Mouse (Mus musculus) forebrain, embryonic 15.5 days (tissue): ENCODE results near the gene Ccnc. TPM values are rescaled to one million over a fixed set of nuclear protein-coding genes. Genes with fewer than 3 reads are reported as not detected.
A peak's percentile ranks its signal among the peaks of the same experiment; 100 is the strongest.
"Not testable (repeated sequence)": the region's sequence is repeated elsewhere in the genome, so short reads cannot be mapped to it uniquely, and the experiment has no call there.

Source experiments
- ATAC-seq: fragments of 200-750 bp; cut with Nextera tagmentation; replicated peaks from 2 replicates; pipeline ENCODE4 v1.8.0; 2017; ENCODE audit warnings: mild to moderate bottlenecking, moderate TSS enrichment, moderate library complexity
- H3K27ac ChIP-seq: fragments of 300-500 bp; sonication (generic); replicated peaks from 2 replicates; pipeline ENCODE4 v1.5.1; 2015; ENCODE audit warnings: mild to moderate bottlenecking, inconsistent platforms
- H3K27me3 ChIP-seq: fragments of 300-500 bp; sonication (generic); 2 replicates; pipeline ENCODE4 v1.6.1; 2015; ENCODE audit warnings: inconsistent platforms
- H3K36me3 ChIP-seq: fragments of 300-500 bp; sonication (generic); 2 replicates; pipeline ENCODE4 v1.6.1; 2015; ENCODE audit warnings: mild to moderate bottlenecking, inconsistent platforms
- H3K4me1 ChIP-seq: fragments of 300-500 bp; sonication (generic); 2 replicates; pipeline ENCODE4 v1.6.1; 2015; ENCODE audit warnings: inconsistent platforms
- H3K4me2 ChIP-seq: fragments of 300-500 bp; sonication (generic); replicated peaks from 2 replicates; pipeline ENCODE4 v1.6.1; 2015; ENCODE audit warnings: mild to moderate bottlenecking, inconsistent platforms
- H3K4me3 ChIP-seq: fragments of 300-500 bp; sonication (generic); 2 replicates; pipeline ENCODE4 v1.5.1; 2015; ENCODE audit warnings: mild to moderate bottlenecking, inconsistent platforms
- H3K9ac ChIP-seq: fragments of 300-500 bp; sonication (generic); replicated peaks from 2 replicates; pipeline ENCODE4 v1.6.1; 2015; ENCODE audit warnings: mild to moderate bottlenecking, inconsistent platforms
- H3K9me3 ChIP-seq: fragments of 300-500 bp; sonication (generic); 2 replicates; pipeline ENCODE4 v1.6.1; 2016; ENCODE audit warnings: inconsistent platforms
- WGBS: fragments of 180-500 bp; shearing (Covaris S2); methylation state at CpG from one replicate; pipeline ENCODE4 v1.1.7; 2015; ENCODE audit warnings: mixed read lengths; 5-methylcytosine and 5-hydroxymethylcytosine counted together
- polyA plus RNA-seq: library from polyadenylated mRNA; unstranded; fragments of >200 nt; fragmentation: Nextera tagmentation; extraction: Ambion mirVana; gene quantifications from 2 replicates; pipeline ENCODE4 v1.2.1, GENCODE M21; 2015

The Ccnc gene
- polyA plus RNA-seq, 1 experiment from 2014 or later = 72.7 TPM

DNA sequence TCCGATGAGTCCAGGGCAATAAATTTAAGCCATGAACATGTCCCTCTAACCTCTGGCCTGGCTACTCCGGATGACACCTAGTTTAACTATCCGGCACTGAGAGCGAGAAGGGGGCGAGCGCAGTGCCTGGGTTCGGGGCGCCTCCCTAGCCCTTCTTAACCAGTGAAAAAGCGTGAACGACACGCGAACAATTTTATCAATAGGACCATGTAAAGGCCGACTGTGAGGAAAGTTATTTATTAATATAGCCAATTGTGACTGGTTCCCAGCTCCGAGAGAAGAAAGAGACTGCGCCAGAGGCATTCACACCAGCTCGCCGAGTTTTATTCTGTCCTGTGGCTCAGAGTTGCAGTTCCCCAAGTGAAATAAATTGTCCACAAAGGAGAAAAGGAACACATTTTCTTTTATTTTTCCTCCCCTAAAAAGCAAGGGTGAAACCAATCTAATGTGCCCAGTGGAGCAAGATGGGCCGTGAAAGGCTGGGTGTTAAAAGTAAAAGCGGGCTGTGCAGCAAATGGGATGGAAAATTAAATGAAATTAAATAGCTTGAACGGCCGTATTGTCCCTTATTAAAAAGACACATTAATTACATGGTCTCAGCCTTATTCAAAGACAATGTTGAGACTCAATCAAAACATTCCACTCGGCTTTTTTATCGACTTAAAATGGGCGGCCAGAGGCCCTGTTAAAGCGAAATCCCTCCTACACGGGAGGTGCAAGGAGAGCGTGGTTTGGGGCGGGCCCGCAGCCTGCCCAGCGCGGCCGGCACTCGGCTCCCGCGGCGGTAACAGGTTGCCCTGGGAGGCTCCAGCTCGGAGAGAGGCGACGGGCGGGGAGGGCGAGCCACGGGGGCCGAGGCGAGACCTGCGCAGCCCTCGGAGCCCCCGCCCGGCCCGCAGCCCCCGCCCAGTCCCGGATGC is 39.5 kb upstream of the Ccnc start:
- peak; percentile 88 for ATAC-seq
- WGBS = under 1% methylated on average over 51 of the region's 51 CpGs

DNA sequence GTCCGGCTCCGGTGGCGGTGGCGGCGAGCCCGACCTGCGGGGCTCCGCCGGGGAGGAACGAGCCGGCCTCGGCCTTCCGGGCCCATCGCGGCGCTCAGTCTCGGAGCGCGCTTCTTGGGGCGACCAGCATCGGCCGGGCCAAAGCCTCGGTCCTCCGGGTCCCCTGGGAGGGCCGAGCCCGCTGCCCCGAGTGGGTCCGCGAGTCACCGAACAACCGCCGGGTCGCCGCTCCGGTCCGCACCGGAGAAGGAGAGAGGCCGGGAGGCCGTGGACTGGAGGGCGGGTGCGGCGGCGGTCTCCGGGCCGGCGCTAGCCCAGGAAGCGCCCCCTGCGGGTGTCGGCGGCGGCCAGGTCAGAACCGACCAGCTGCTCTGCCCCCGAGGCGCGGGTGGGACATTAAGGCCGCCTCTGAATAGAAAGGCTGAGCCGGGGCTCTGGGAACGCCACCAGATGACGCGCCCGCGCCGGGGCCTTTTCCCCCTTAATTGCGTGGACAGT is 38.7 kb upstream of the Ccnc start:
- peak overlapping the region; percentile 76 for H3K27ac ChIP-seq
- no peaks in the 10 kb centered on the region for H3K9me3 ChIP-seq
- peaks cover 78% of the 10 kb centered on the region for H3K27me3 ChIP-seq
- H3K4me2 ChIP-seq = peak overlapping the region; percentile 91
- H3K36me3 ChIP-seq = no peaks in the 10 kb centered on the region
- peak; percentile 59 for ATAC-seq
- H3K9ac ChIP-seq = peak overlapping the region; percentile 39
- H3K4me3 ChIP-seq = peak overlapping the region; percentile 47
- peaks cover 27% of the 10 kb centered on the region for H3K4me1 ChIP-seq
- under 1% methylated on average over 64 of the region's 64 CpGs for WGBS

More for the DNA sequence above, 39.5 kb upstream of the Ccnc start:
- Histone ChIP-seq H3K9me3 (no peaks in the 10 kb centered on the region), H3K27ac (peak overlapping the region; percentile 76), H3K4me3 (peak overlapping the region; percentile 47), H3K9ac (peak overlapping the region; percentile 39), H3K36me3 (no peaks in the 10 kb centered on the region), H3K27me3 (peaks cover 79% of the 10 kb centered on the region), H3K4me2 (peak overlapping the region; percentile 91), H3K4me1 (peaks cover 27% of the 10 kb centered on the region)

- Histone ChIP-seq H3K4me3 (peak overlapping the region; percentile 47), H3K27me3 (peaks cover 72% of the 10 kb centered on the region), H3K9me3 (no peaks in the 10 kb centered on the region), H3K9ac (no peak overlapping the region), H3K27ac (no peak overlapping the region), H3K4me1 (peaks cover 27% of the 10 kb centered on the region), H3K36me3 (no peaks in the 10 kb centered on the region), H3K4me2 (peak overlapping the region; percentile 91)
- WGBS = under 1% methylated on average over 18 of the region's 18 CpGs
- ATAC-seq = peak; percentile 69
Observed at GRCm38 (mm10) chr4:21689492-21689941, 38.0 kb upstream of the Ccnc start.

DNA sequence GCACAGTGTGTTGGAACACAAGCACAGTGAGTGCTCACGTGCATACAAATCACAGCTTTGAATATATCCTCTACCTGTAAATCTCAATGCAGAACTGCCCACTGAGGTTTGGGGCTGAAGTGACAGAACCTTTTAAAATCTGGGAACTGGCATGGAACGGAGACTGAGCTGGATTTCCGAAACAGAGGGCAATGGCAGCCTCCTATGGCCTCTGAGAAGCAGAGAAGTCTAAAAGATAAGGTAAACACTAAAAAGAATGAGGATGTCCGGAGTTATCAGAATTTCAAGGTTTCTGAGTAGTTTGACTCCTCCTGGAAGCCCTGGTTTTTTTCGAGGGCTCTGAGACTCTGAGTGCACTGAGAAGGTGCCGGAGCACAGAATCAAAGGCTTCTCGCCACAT is 37.3 kb upstream of the Ccnc start:
- Histone ChIP-seq H3K9ac (no peak overlapping the region), H3K36me3 (no peaks in the 10 kb centered on the region), H3K9me3 (no peaks in the 10 kb centered on the region), H3K27me3 (peaks cover 72% of the 10 kb centered on the region), H3K4me2 (no peak overlapping the region), H3K4me3 (no peak overlapping the region), H3K27ac (no peak overlapping the region), H3K4me1 (peaks cover 27% of the 10 kb centered on the region)
- WGBS = 9% methylated on average over 7 of the region's 7 CpGs
- no peak for ATAC-seq

GRCm38 (mm10) chr4:21695638-21696254 is 31.8 kb upstream of the Ccnc start:
- Histone ChIP-seq H3K4me1 (no peaks in the 10 kb centered on the region), H3K27ac (no peak overlapping the region), H3K9me3 (no peaks in the 10 kb centered on the region), H3K36me3 (no peaks in the 10 kb centered on the region), H3K4me2 (no peak overlapping the region), H3K4me3 (no peak overlapping the region), H3K27me3 (peaks cover 54% of the 10 kb centered on the region), H3K9ac (no peak overlapping the region)
- WGBS = 33% methylated on average over 7 of the region's 7 CpGs
- ATAC-seq = peak; percentile 70

DNA sequence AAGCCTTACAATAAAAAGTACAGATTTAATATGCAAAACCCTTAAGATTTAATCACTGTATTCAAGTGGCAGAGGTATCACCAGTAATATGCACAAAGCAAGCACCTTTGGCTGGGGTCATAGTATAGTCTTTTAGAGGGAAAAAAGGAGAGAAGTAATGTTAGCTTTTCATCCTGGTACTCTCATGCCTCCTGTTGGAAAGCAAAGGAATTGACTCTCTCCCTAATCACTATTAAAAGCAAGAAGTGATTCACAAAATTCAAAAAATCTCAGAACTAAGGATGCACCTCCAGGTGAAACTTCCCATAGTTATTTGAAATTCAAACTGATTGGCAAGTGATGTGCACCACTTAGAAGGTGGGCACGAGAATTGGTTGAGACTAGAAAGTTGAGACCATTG is 22.5 kb upstream of the Ccnc start:
- H3K27ac ChIP-seq = no peak overlapping the region
- 75% methylated on average over 1 of the region's 1 CpGs for WGBS
- ATAC-seq = no peak
- H3K9me3 ChIP-seq = no peaks in the 10 kb centered on the region
- H3K4me1 ChIP-seq = no peaks in the 10 kb centered on the region
- no peaks in the 10 kb centered on the region for H3K27me3 ChIP-seq
- no peak overlapping the region for H3K9ac ChIP-seq
- no peaks in the 10 kb centered on the region for H3K36me3 ChIP-seq
- no peak overlapping the region for H3K4me3 ChIP-seq
- H3K4me2 ChIP-seq = no peak overlapping the region

GRCm38 (mm10) chr4:21712147-21712546 is 15.4 kb upstream of the Ccnc start:
- WGBS = 5% methylated on average over 13 of the region's 13 CpGs
- ATAC-seq = peak; percentile 51; the same call in 1 of the 2 replicates
- Histone ChIP-seq H3K4me3 (peak overlapping the region; percentile 17), H3K4me1 (peaks cover 4% of the 10 kb centered on the region; the same call in 1 of the 2 replicates), H3K27ac (no peak overlapping the region), H3K36me3 (no peaks in the 10 kb centered on the region), H3K4me2 (peak overlapping the region; percentile 29), H3K9ac (peak overlapping the region; percentile 19; the same call in 1 of the 2 replicates), H3K27me3 (peaks cover 21% of the 10 kb centered on the region), H3K9me3 (no peaks in the 10 kb centered on the region)

- Histone ChIP-seq H3K27me3 (no peaks in the 10 kb centered on the region), H3K4me1 (no peaks in the 10 kb centered on the region), H3K27ac (no peak overlapping the region), H3K36me3 (no peaks in the 10 kb centered on the region), H3K4me2 (no peak overlapping the region), H3K9me3 (no peaks in the 10 kb centered on the region), H3K4me3 (no peak overlapping the region), H3K9ac (no peak overlapping the region)
- no peak for ATAC-seq
- WGBS = 37% methylated on average over 7 of the region's 7 CpGs
Observed at GRCm38 (mm10) chr4:21722752-21723334, 4.7 kb upstream of the Ccnc start.

GRCm38 (mm10) chr4:21726912-21727614 is 438 bp upstream of the Ccnc start:
- ATAC-seq = peak; percentile 61
- Histone ChIP-seq H3K27ac (peak overlapping the region; percentile 87), H3K4me2 (peak overlapping the region; percentile 58), H3K9me3 (no peaks in the 10 kb centered on the region), H3K4me1 (peaks cover 13% of the 10 kb centered on the region), H3K4me3 (peak overlapping the region; percentile 54), H3K36me3 (0 out of 2 replicates have a peak, but pooled peaks cover 2% of the 10 kb centered on the region), H3K9ac (peak overlapping the region; percentile 66), H3K27me3 (no peaks in the 10 kb centered on the region)
- under 1% methylated on average over 22 of the region's 22 CpGs for WGBS

- Histone ChIP-seq H3K4me1 (no peaks in the 10 kb centered on the region), H3K36me3 (peaks cover 30% of the 10 kb centered on the region), H3K27ac (no peak overlapping the region), H3K4me3 (no peak overlapping the region), H3K27me3 (no peaks in the 10 kb centered on the region), H3K4me2 (no peak overlapping the region), H3K9ac (no peak overlapping the region), H3K9me3 (no peaks in the 10 kb centered on the region)
- 93% methylated on average over 4 of the region's 4 CpGs for WGBS
- ATAC-seq = no peak
Observed at GRCm38 (mm10) chr4:21739169-21739568, 11.7 kb downstream of the Ccnc start.

DNA sequence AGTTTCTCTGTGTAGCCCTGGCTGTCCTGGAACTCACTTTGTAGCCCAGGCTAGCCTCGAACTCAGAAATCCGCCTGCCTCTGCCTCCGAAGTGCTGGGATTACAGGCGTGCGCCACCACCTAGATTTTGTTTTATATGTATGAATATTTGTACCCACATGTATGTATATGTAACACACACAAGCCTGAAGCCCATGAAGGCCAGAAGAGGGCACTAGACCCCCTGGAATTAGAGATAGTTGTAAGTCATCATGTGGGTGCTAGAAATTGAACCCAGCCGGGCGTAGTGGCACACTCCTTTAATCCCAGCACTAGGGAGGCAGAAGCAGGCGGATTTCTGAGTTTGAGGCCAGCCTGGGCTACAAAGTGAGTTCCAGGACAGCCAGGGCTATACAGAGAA is 16.6 kb downstream of the Ccnc start:
- WGBS = 94% methylated on average over 8 of the region's 8 CpGs
- H3K9ac ChIP-seq, H3K27me3 ChIP-seq, H3K9me3 ChIP-seq, H3K4me2 ChIP-seq, H3K4me1 ChIP-seq, H3K27ac ChIP-seq, H3K4me3 ChIP-seq, ATAC-seq: not testable (repeated sequence)
- peaks cover 28% of the 10 kb centered on the region for H3K36me3 ChIP-seq
